In genomic region chr7:128824986-128825563, GRCm38 (mm10) we compare ENCODE assay signal across 12 mouse cellular contexts.
"Had no signal": no experiment of that assay in that cellular context is flagged by ENCODE, and none has a peak within 500 bp of the region (broad histone marks: within the 10 kb centered on the region; RNA-seq: fewer than 3 reads in every experiment).

No protein-coding gene starts in this region.

- ATAC-seq: intestine, embryonic 15.5 days; midbrain, embryonic 13.5 days had no signal

- H3K27ac ChIP-seq: intestine, embryonic 15.5 days; layer of hippocampus, adult 2 months; limb, embryonic 13.5 days; liver, embryonic 15.5 days; lung, embryonic 15.5 days; midbrain, embryonic 13.5 days; stomach, embryonic 15.5 days had no signal

- DNase-seq: kidney, postnatal 25 days; right cerebral cortex, postnatal 14 days; thymus, adult 2 months; thymus, postnatal 25 days had no signal

- H3K9me3 ChIP-seq: intestine, embryonic 15.5 days; limb, embryonic 13.5 days; liver, embryonic 15.5 days; lung, embryonic 15.5 days; midbrain, embryonic 13.5 days; stomach, embryonic 15.5 days had no signal

- H3K4me3 ChIP-seq: intestine, embryonic 15.5 days; layer of hippocampus, adult 2 months; limb, embryonic 13.5 days; liver, embryonic 15.5 days; lung, embryonic 15.5 days; midbrain, embryonic 13.5 days; stomach, embryonic 15.5 days had no signal

- H3K4me2 ChIP-seq: intestine, embryonic 15.5 days; limb, embryonic 13.5 days; liver, embryonic 11.5 days; liver, embryonic 15.5 days; lung, embryonic 15.5 days; midbrain, embryonic 13.5 days; stomach, embryonic 15.5 days had no signal

- H3K9ac ChIP-seq: intestine, embryonic 15.5 days; limb, embryonic 13.5 days; liver, embryonic 15.5 days; lung, embryonic 15.5 days; midbrain, embryonic 13.5 days; stomach, embryonic 15.5 days had no signal

- H3K27me3 ChIP-seq: intestine, embryonic 15.5 days; limb, embryonic 13.5 days; liver, embryonic 15.5 days; lung, embryonic 15.5 days; stomach, embryonic 15.5 days had no signal

- H3K36me3 ChIP-seq: intestine, embryonic 15.5 days; limb, embryonic 13.5 days; liver, embryonic 15.5 days; lung, embryonic 15.5 days; midbrain, embryonic 13.5 days; stomach, embryonic 15.5 days had no signal

- H3K4me1 ChIP-seq: intestine, embryonic 15.5 days; limb, embryonic 13.5 days; liver, embryonic 15.5 days; lung, embryonic 15.5 days; midbrain, embryonic 13.5 days; stomach, embryonic 15.5 days had no signal
